Mouse (Mus musculus): ENCODE results near the gene Best2.
A peak's percentile ranks its signal among the peaks of the same experiment; 100 is the strongest.

- no peak for TF ChIP-seq CTCF (IDR thresholded peaks at IDR 0.05; ENCODE audit: insufficient read depth, low read length)
- peak; percentile 36; the same call in 1 of the 2 replicates for TF ChIP-seq POLR2A (IDR thresholded peaks at IDR 0.05; ENCODE audit: borderline replicate concordance, extremely low read depth, low read depth, low read length)
Measured at GRCm38 (mm10) chr8:85059879-85060616, 45.7 kb upstream of the Best2 start, which contains the start of gene Fbxw9.
